Mouse (Mus musculus) embryonic facial prominence, embryonic 11.5 days (tissue): ENCODE results near the gene Shank2. TPM values are rescaled to one million over a fixed set of nuclear protein-coding genes. Genes with fewer than 3 reads are reported as not detected.
A peak's percentile ranks its signal among the peaks of the same experiment; 100 is the strongest.

Source experiments
- ATAC-seq: fragments of 200-750 bp; cut with Nextera tagmentation; replicated peaks from 2 replicates; pipeline ENCODE4 v1.8.0; 2017; ENCODE audit warnings: low read depth; ENCODE audit not compliant: insufficient number of reproducible peaks, low FRiP score, low TSS enrichment
- DNase-seq: peaks from one replicate; pipeline ENCODE4 v3.0.0-alpha.2; 2015; ENCODE audit warnings: low spot score
- H3K27ac ChIP-seq: fragments of 300-500 bp; sonication (generic); replicated peaks from 2 replicates; pipeline ENCODE4 v1.5.1; 2014; ENCODE audit warnings: mild to moderate bottlenecking, low read depth, low read length, control low read depth
- H3K27me3 ChIP-seq: fragments of 300-500 bp; sonication (generic); 2 replicates; pipeline ENCODE4 v1.6.1; 2014; ENCODE audit warnings: mild to moderate bottlenecking, low read length, moderate library complexity, mixed read lengths; ENCODE audit not compliant: control insufficient read depth, insufficient read depth
- H3K36me3 ChIP-seq: fragments of 300-500 bp; sonication (generic); replicated peaks from 2 replicates; pipeline ENCODE4 v1.6.1; 2014; ENCODE audit warnings: low read depth, mild to moderate bottlenecking, low read length, moderate library complexity, mixed read lengths; ENCODE audit not compliant: control insufficient read depth, insufficient read depth
- H3K4me1 ChIP-seq: fragments of 300-500 bp; sonication (generic); 2 replicates; pipeline ENCODE4 v1.6.1; 2014; ENCODE audit warnings: low read length, mixed read lengths; ENCODE audit not compliant: control insufficient read depth, insufficient read depth
- H3K4me2 ChIP-seq: fragments of 300-500 bp; sonication (generic); 2 replicates; pipeline ENCODE4 v1.6.1; 2014; ENCODE audit warnings: low read depth, mild to moderate bottlenecking, control low read depth, low read length, moderate library complexity
- H3K4me3 ChIP-seq: fragments of 300-500 bp; sonication (generic); 2 replicates; pipeline ENCODE4 v1.5.1; 2014; ENCODE audit warnings: low read depth, low read length, control low read depth
- H3K9ac ChIP-seq: fragments of 300-500 bp; sonication (generic); replicated peaks from 2 replicates; pipeline ENCODE4 v1.6.1; 2014; ENCODE audit warnings: mild to moderate bottlenecking, control low read depth, low read length
- H3K9me3 ChIP-seq: fragments of 300-500 bp; sonication (generic); replicated peaks from 2 replicates; pipeline ENCODE4 v1.6.1; 2016; ENCODE audit warnings: mild to moderate bottlenecking, low read length, inconsistent platforms, mixed read lengths; ENCODE audit not compliant: control insufficient read depth
- WGBS: fragments of 180-500 bp; shearing (Covaris S2); extraction: QIAGEN DNeasy Blood & Tissue Kit; methylation state at CpG from one replicate; pipeline ENCODE4 v1.1.7; 2014; 5-methylcytosine and 5-hydroxymethylcytosine counted together
- polyA plus RNA-seq: library from polyadenylated mRNA; unstranded; fragments of >200 nt; fragmentation: Nextera tagmentation; extraction: Ambion mirVana; gene quantifications from 2 replicates; pipeline ENCODE4 v1.2.1, GENCODE M21; 2014

Gene Shank2
- polyA plus RNA-seq, 1 experiment from 2014 or later: 1.3 TPM

DNA sequence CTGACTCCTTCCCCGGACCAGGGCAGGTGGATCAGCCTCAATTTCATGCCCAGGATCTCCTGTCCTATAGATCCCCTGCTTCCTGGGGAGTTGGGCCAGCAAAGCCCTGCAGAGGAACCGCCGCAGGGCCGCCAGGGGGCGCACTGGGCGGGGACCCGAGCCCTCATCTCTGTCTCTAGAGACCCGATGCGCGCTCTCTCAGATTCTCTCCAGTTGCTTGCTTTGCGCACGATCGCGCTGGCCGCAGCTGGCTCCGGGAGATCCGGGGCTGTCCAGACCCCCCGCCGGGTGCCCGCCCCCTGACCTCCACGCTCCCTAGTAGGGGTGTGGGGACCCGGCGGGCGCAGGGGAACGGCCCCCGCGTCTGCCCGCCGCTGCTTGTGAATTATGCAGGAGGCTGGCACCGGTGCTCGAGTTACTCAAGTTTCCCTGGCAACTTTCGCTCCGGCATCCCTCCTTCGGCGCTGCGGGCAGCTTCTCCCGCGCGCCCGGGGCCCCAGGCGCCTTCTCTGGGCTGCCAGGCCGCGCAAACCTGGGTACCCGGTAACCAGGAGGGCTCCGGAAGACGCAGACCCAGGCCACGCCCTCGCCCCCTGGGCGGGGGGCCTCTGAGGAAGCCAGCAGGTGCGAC is 22.9 kb upstream of the Shank2 start:
- Histone ChIP-seq H3K27me3 (peaks cover 47% of the 10 kb centered on the region), H3K36me3 (no peaks in the 10 kb centered on the region), H3K27ac (no peak overlapping the region), H3K4me3 (peak overlapping the region; percentile 47), H3K4me1 (no peaks in the 10 kb centered on the region), H3K4me2 (peak overlapping the region; percentile 91), H3K9me3 (no peaks in the 10 kb centered on the region), H3K9ac (0 out of 2 replicates have a peak overlapping the region, but pooled peaks have one; percentile 32)
- ATAC-seq (peak; percentile 34; the same call in 1 of the 2 replicates), DNase-seq (peak; percentile 80)
- 1% methylated on average over 45 of the region's 50 CpGs for WGBS

DNA sequence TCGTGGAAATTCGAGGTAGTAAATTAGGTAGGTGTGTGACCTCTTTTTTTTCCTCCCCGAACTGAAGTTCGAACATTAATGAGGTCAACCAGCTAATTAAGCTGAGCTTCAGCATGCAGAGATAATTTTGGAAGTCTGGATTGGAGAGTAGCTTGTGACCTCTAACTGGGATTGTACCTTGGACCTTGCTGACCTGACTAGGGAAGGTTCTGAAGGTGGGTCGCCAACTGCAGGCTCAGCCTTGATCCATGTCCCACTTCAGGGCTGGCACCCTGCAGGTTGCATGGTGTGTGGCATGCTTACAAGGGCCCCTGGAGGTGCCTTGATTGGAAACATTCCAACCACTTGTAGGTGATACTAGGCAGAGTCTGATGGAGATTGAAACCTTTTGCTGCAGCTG is 21.7 kb upstream of the Shank2 start:
- ATAC-seq (no peak), DNase-seq (no peak)
- Histone ChIP-seq H3K4me3 (no peak overlapping the region), H3K4me2 (no peak overlapping the region), H3K27ac (no peak overlapping the region), H3K27me3 (peaks cover 47% of the 10 kb centered on the region), H3K36me3 (no peaks in the 10 kb centered on the region), H3K4me1 (no peaks in the 10 kb centered on the region), H3K9me3 (no peaks in the 10 kb centered on the region), H3K9ac (no peak overlapping the region)
- WGBS: 51% methylated on average over 5 of the region's 5 CpGs

DNA sequence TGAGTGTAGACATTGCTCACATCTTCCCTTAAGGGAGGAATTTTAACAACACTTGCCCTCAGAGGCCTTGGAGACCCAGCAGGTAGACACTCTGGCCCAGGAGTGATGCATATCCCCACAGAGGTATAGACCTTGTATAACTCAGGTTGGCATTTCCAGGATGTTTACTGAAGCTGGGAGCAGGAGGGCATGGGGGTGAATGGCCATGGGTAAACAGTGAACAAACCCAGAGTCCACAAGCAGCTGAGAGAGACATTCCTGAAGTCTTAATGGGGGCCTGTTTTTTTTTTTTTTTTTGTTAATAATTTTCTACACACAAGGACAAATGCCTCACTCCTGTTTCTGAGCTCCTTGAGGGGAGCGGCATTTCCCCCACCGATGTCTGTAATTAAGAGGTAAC is 15.4 kb upstream of the Shank2 start:
- Histone ChIP-seq H3K27ac (no peak overlapping the region), H3K9ac (no peak overlapping the region), H3K36me3 (no peaks in the 10 kb centered on the region), H3K4me2 (no peak overlapping the region), H3K4me1 (no peaks in the 10 kb centered on the region), H3K27me3 (no peaks in the 10 kb centered on the region; the same call in 1 of the 2 replicates), H3K9me3 (no peaks in the 10 kb centered on the region), H3K4me3 (no peak overlapping the region)
- DNase-seq (no peak), ATAC-seq (no peak)
- WGBS: 98% methylated on average over 2 of the region's 2 CpGs

DNA sequence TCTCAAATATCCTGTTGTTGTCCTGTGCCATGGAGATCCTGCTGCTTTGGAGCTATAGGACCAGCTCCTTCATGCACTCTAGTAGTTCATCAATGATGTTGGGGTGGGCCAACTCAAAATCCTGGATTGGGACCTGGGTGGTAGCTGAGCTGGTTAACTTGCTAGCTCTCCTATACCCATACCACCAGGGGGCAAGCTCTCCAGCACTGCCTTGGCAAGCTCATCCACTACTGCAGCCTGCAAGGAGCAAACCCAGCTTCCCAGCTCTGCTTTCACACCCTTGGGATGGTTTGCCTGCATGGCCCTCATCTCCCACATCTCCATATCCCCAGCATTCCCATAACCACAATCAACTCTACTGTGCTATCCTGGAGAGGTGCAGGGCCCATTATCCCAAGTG is 10.6 kb upstream of the Shank2 start:
- Histone ChIP-seq H3K27me3 (no peaks in the 10 kb centered on the region), H3K27ac (no peak overlapping the region), H3K9ac (no peak overlapping the region), H3K36me3 (no peaks in the 10 kb centered on the region), H3K4me2 (no peak overlapping the region), H3K9me3 (no peaks in the 10 kb centered on the region), H3K4me3 (no peak overlapping the region), H3K4me1 (no peaks in the 10 kb centered on the region)
- ATAC-seq (no peak), DNase-seq (no peak)

DNA sequence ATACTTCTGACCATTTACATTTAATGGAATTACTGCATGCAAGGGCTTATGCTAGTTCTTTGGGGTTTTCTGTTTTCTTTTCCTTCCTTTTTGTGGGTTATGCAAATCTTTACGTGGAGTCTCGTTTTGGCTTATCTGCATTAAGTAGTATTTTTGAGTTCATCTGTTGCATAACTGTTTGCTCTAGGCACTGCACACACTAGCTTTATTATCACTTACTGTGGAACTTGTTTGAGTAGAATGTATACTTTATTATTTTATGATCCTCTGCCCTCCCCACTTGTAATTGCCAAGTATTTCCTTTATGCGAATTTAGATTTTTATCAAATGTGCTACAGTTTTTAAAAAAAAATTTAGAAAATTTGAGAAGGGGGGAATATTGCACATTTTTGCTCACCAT is 2.7 kb upstream of the Shank2 start:
- DNase-seq: no peak
- H3K9me3 ChIP-seq: no peaks in the 10 kb centered on the region
- no peaks in the 10 kb centered on the region for H3K36me3 ChIP-seq
- H3K27me3 ChIP-seq: no peaks in the 10 kb centered on the region
- no peak overlapping the region for H3K4me2 ChIP-seq
- no peaks in the 10 kb centered on the region for H3K4me1 ChIP-seq
- WGBS: 92% methylated on average over 3 of the region's 3 CpGs
- H3K4me3 ChIP-seq: no peak overlapping the region
- H3K9ac ChIP-seq: no peak overlapping the region
- ATAC-seq: no peak
- H3K27ac ChIP-seq: no peak overlapping the region

DNA sequence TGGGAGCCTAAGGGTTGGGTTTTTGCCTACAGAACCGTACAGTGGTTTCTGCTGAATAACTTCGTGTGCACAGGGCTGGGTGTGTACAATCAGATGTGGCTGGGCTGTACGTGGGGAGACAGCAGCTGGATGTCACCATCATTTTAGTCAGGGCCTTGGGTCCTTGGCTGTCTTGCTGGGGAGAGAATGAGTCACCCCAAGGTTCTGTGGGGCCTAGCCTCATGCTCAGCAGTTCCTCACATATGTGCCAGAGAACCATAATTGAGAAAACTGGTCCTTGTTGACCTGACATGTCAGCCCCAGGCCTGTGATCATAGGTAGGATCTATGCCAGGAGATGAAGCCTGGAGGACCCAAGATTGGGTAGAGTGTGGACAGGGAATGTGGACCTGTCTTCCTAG is 1.7 kb downstream of the Shank2 start:
- Histone ChIP-seq H3K4me1 (no peaks in the 10 kb centered on the region), H3K27ac (no peak overlapping the region), H3K9ac (no peak overlapping the region), H3K36me3 (no peaks in the 10 kb centered on the region), H3K9me3 (no peaks in the 10 kb centered on the region), H3K4me3 (no peak overlapping the region), H3K27me3 (no peaks in the 10 kb centered on the region), H3K4me2 (no peak overlapping the region)
- 87% methylated on average over 3 of the region's 3 CpGs for WGBS
- DNase-seq (no peak), ATAC-seq (no peak)

DNA sequence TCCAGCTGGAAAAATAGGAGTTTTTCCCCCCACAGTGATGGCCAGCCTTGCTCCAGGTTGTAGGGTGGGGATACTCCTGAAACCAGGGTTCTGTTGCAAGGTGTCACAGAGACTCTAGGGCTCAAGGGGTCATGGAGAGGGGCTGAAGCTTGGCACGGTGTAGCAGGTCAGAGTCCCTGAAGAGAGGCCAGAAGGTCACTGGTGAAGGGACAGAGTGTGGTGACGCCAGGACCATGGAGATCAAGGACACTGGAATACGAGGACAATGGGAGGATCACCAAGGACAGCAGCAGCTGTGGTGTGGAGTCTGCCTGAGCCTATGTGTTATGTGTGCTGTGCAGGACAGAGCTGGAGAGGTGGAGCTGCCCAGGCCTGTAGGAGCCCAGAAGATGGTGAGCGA is 6.4 kb downstream of the Shank2 start:
- no peak for ATAC-seq
- Histone ChIP-seq H3K4me1 (no peaks in the 10 kb centered on the region), H3K4me3 (no peak overlapping the region), H3K27ac (no peak overlapping the region), H3K9ac (no peak overlapping the region), H3K27me3 (no peaks in the 10 kb centered on the region), H3K9me3 (no peaks in the 10 kb centered on the region), H3K4me2 (no peak overlapping the region), H3K36me3 (no peaks in the 10 kb centered on the region)
- DNase-seq: no peak
- 73% methylated on average over 4 of the region's 4 CpGs for WGBS

DNA sequence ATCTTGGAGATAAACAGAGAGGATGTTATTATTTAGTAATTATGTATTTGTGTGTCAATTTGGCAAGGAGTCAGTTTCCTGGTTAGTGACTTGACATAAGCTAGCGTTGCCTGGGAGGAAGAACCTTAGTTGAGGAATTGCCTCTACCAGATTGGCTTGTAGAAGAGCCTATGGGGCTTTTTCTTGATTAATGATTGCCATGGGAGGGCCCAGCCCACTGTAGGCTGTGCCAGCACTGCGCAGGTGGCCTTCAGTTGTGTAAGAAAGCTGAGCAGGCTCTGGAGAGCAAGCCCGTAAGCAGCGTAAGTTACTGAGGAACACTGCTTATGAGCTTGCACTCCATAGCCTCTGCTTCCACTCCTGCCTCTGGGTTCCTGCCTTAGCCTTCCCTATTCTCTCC is 7.3 kb downstream of the Shank2 start:
- no peak for DNase-seq
- Histone ChIP-seq H3K9me3 (no peaks in the 10 kb centered on the region), H3K4me1 (no peaks in the 10 kb centered on the region), H3K4me3 (no peak overlapping the region), H3K27me3 (no peaks in the 10 kb centered on the region), H3K4me2 (no peak overlapping the region), H3K9ac (no peak overlapping the region), H3K36me3 (no peaks in the 10 kb centered on the region), H3K27ac (no peak overlapping the region)
- ATAC-seq: no peak
- 88% methylated on average over 4 of the region's 4 CpGs for WGBS
